Mouse (Mus musculus) olfactory bulb, adult 2 months (tissue): ENCODE measurements around the gene Itgb7. TPM values are rescaled to one million over a fixed set of nuclear protein-coding genes. Genes with fewer than 3 reads are reported as not detected.
"Not testable (repeated sequence)": the region's sequence is repeated elsewhere in the genome, so short reads cannot be mapped to it uniquely, and the experiment has no call there.

Experiments
- H3K27ac ChIP-seq: fragments of 200-500 bp; 2 replicates; pipeline ENCODE4 v1.5.1; 2012; ENCODE audit warnings: low read depth, low read length; ENCODE audit not compliant: insufficient read depth
- H3K4me1 ChIP-seq: fragments of 200-500 bp; 2 replicates; pipeline ENCODE4 v1.6.1; 2012; ENCODE audit warnings: low read length; ENCODE audit not compliant: control insufficient read depth, insufficient read depth
- H3K4me3 ChIP-seq: fragments of 200-500 bp; 2 replicates; pipeline ENCODE4 v1.5.1; 2012; ENCODE audit warnings: mild to moderate bottlenecking, low read depth, low read length, moderate library complexity; ENCODE audit not compliant: insufficient read depth
- CTCF ChIP-seq: fragments of 200-500 bp; IDR thresholded peaks from 2 replicates; pipeline ENCODE4 v1.5.1; 2012; ENCODE audit warnings: low read depth, mild to moderate bottlenecking, low read length, moderate library complexity; ENCODE audit not compliant: insufficient read depth
- POLR2A ChIP-seq: fragments of 200-500 bp; IDR thresholded peaks from 2 replicates; pipeline ENCODE4 v1.6.1; 2012; ENCODE audit warnings: mild to moderate bottlenecking, low read depth, low read length, moderate library complexity; ENCODE audit not compliant: insufficient read depth
- WGBS: fragments of 180-500 bp; shearing (Covaris S2); methylation state at CpG from one replicate; pipeline ENCODE4 v1.1.7; 2018; 5-methylcytosine and 5-hydroxymethylcytosine counted together
- polyA plus RNA-seq: library from polyadenylated mRNA; stranded (reverse); fragments of >200 nt; gene quantifications from 2 replicates; pipeline ENCODE4 v1.2.4, GENCODE M21; 2012; ENCODE audit warnings: low replicate concordance; ENCODE audit not compliant: missing spikeins, insufficient read depth, insufficient read length

The Itgb7 gene
- polyA plus RNA-seq, 1 experiment: not detected

- Histone ChIP-seq H3K4me1 (peaks cover 13% of the 10 kb centered on the region), H3K4me3 (no peak overlapping the region), H3K27ac (no peak overlapping the region)
- WGBS: 85% methylated on average over 14 of the region's 14 CpGs
- TF ChIP-seq CTCF: no peak
- no peak for TF ChIP-seq POLR2A
These were observed 7.0 kb upstream of the Itgb7 start for GRCm38 (mm10) chr15:102238543-102239259.

DNA sequence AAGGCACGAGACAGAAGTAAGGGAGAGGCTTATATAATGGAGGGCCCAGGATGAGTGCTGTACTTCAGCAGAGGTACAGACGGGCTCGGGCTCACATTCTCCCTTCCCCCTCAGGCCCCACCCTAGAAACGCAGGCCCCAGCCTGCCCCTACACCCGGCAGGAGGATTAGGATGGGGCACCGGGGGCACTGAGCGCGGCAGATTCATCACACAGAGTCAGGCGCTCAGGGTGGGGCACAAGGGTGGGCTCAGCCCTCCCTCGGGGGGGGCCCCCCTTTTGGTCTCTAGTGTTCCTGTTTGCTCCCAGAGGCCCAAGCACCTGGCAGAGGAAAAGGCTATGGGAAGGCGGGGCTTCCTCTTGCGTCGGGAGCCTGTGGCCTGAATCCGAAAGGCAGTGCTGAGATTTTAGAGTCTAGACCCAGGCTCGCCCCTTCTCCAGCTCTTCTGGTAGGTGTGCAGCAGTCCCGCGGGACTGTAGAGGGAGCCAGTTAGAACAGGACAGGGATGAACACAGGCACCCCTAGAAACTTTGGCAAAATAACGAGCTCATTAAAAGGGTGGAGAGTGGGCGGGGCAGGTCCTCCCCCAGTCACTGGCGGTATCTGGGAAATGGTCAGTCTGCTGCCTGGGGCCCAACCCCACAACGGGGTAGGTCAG, 3.8 kb upstream of the Itgb7 start:
- TF ChIP-seq POLR2A (no peak), CTCF (no peak)
- Histone ChIP-seq H3K27ac (no peak overlapping the region), H3K4me3 (no peak overlapping the region), H3K4me1 (no peaks in the 10 kb centered on the region)
- 46% methylated on average over 21 of the region's 21 CpGs for WGBS

DNA sequence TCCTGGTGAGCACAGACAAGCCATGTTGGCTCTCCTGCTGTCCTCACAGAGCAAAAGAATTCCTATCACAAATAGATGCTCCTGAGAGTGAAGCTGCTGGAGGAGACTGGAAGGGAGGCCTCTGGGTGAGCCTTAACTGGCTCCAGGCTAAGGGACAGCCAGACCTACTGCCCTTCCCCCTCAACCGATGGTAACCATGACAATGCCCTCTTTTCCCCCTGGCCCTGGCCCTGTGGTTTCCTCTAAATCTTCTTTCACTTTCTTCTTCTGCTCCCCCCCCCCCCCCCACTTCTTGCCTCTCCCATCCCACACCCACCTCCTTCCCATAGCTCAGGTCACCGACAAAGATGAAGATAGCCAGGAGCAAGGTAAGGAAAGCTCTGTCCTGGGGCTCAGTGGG, 2.2 kb upstream of the Itgb7 start:
- Histone ChIP-seq H3K4me3 (no peak overlapping the region), H3K4me1 (no peaks in the 10 kb centered on the region), H3K27ac (no peak overlapping the region)
- 30% methylated on average over 2 of the region's 2 CpGs for WGBS
- no peak for TF ChIP-seq POLR2A
- no peak for TF ChIP-seq CTCF

- Histone ChIP-seq H3K4me3 (no peak overlapping the region), H3K4me1 (no peaks in the 10 kb centered on the region), H3K27ac (no peak overlapping the region)
- WGBS: 87% methylated on average over 7 of the region's 7 CpGs
- TF ChIP-seq CTCF (no peak), POLR2A (no peak)
These were observed 1.0 kb upstream of the Itgb7 start for GRCm38 (mm10) chr15:102232764-102233163.

- 84% methylated on average over 17 of the region's 17 CpGs for WGBS
- TF ChIP-seq CTCF: no peak
- no peak for TF ChIP-seq POLR2A
- Histone ChIP-seq H3K4me3 (no peak overlapping the region), H3K4me1 (no peaks in the 10 kb centered on the region), H3K27ac (no peak overlapping the region)
These were observed 1.1 kb downstream of the Itgb7 start for GRCm38 (mm10) chr15:102230408-102231321.

DNA sequence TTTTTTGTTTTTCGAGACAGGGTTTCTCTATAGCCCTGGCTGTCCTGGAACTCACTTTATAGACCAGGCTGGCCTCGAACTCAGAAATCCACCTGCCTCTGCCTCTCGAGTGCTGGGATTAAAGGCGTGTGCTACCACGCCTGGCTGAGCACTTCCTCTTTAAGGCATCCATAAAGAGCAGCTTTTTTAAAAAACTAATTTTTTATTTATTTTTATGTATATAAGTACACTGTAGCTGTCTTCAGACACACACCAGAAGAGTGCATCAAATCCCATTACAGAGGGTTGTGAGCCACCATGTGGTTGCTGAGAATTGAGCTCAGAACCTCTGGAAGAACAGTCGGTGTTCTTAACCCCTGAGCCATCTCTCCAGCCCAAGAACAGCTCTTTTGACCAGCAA, 6.1 kb downstream of the Itgb7 start:
- 78% methylated on average over 6 of the region's 6 CpGs for WGBS
- H3K27ac ChIP-seq, H3K4me3 ChIP-seq, H3K4me1 ChIP-seq: not testable (repeated sequence)

- TF ChIP-seq POLR2A (no peak), CTCF (no peak)
- H3K27ac ChIP-seq: no peak overlapping the region
- WGBS: 27% methylated on average over 21 of the region's 21 CpGs
- H3K4me3 ChIP-seq: peak overlapping the region; percentile 42; the same call in 1 of the 2 replicates
- peaks cover 7% of the 10 kb centered on the region for H3K4me1 ChIP-seq
These were observed 6.6 kb downstream of the Itgb7 start for GRCm38 (mm10) chr15:102224992-102225617.

DNA sequence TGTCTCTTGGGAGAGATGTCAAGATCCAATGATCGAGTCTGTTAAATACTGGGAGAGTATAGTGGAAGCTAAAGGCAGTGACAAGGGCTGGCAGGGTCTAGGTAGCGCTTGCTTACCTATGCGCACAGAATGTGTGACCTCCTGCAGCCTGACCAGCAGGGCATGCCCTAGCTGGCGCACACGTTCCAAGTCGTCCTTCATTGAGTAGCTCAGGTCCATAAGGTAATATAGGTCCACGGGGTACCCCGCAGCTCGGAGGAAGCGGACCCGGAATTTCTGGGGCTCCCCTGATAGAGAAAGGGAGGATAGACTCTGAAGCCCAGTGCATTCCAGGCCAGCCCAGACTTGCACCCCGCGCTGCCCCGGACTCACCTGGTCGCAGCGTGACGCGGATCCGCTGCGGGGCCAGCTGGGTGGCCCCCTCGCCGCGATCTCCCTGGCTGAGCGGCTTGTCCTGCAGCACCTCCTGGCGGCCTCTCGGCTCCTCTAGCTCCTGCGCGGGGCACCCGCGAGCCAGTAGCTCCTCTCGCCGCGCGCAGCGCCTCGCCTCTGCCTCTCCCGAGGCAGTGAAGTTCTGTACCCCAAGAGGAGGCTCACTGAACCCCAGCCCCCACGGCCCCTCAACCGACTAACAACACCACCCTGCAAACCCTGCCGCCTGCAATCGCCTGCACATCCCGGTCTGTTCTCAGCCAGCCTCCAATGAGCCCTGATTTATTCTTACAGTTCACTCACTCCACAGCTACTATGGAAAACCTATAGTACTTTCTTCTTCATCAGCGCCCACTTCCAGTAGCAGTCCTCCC, 7.4 kb downstream of the Itgb7 start:
- WGBS: 3% methylated on average over 43 of the region's 43 CpGs
- peak overlapping the region; percentile 42 for H3K4me3 ChIP-seq
- peaks cover 7% of the 10 kb centered on the region for H3K4me1 ChIP-seq
- H3K27ac ChIP-seq: no peak overlapping the region
- TF ChIP-seq POLR2A: no peak
- TF ChIP-seq CTCF: peak; percentile 79
